Mouse (Mus musculus) liver, adult 2 months (tissue): ENCODE data around the gene Cks1brt.

ENCODE experiments used
- CTCF ChIP-seq: fragments of 200-500 bp; IDR thresholded peaks from 2 replicates; pipeline ENCODE4 v1.5.1; 2011; ENCODE audit warnings: low read depth, low read length, control low read depth
- POLR2A ChIP-seq: fragments of 200-500 bp; IDR thresholded peaks from 2 replicates; pipeline ENCODE4 v1.6.1; 2011; ENCODE audit warnings: low read length, control low read depth; ENCODE audit not compliant: insufficient read depth; ENCODE audit errors: extremely low read depth

GRCm38 (mm10) chr8:85119052-85119981 lies 32.4 kb upstream of the Cks1brt start:
- TF ChIP-seq POLR2A (peak; percentile 51; the same call in 1 of the 2 replicates), CTCF (no peak)
